Mouse (Mus musculus): ENCODE measurements at regions not wholly inside any gene's neighbourhood (a gene's known extent, or its start where the extent isn't known, plus 50 kb on each side); places are given as distances from the start of the nearest gene placed in this dataset.

- Histone ChIP-seq H3K4me1 (ENCODE audit: control insufficient read depth in 1 of 2, insufficient read depth in 2 of 2) (no peaks in the 10 kb centered on the region), H3K27ac (ENCODE audit: insufficient read depth, low read depth) (no peak overlapping the region), H3K9me3 (replicated peaks; ENCODE audit: low read length) (no peaks in the 10 kb centered on the region), H3K4me2 (ENCODE audit: insufficient read depth, low read depth, poor library complexity, severe bottlenecking) (no peak overlapping the region), H3K27me3 (replicated peaks) (no peaks in the 10 kb centered on the region), H3K4me3 (replicated peaks in 1 of 3; ENCODE audit: low read depth in 2 of 3, low read length in 2 of 3, poor library complexity in 1 of 3) (no peak overlapping the region), H3K36me3 (replicated peaks in 1 of 2; ENCODE audit: control insufficient read depth in 1 of 2, insufficient read depth in 1 of 2, low read length in 1 of 2) (no peaks in the 10 kb centered on the region), H3K79me2 (replicated peaks; ENCODE audit: control insufficient read depth, extremely low read depth, insufficient read depth, poor library complexity, severe bottlenecking) (no peaks in the 10 kb centered on the region), H3K9ac (ENCODE audit: insufficient read depth, low read depth) (no peak overlapping the region)
- in situ Hi-C loops (cut with MboI; ENCODE audit: low pct_ligation_motif_present, low pct_unique_long_range_greater_than_20kb, low sequenced_read_pairs): no loop called here
- dilution Hi-C loops (cut with MboI; ENCODE audit: extremely low pct_ligation_motif_present, extremely low pct_unique_long_range_greater_than_20kb, low sequenced_read_pairs): no loop called here
- DNase-seq (ENCODE audit: extremely low read depth): no peak
- no peak for TF ChIP-seq PAX5 (IDR thresholded peaks at IDR 0.05; ENCODE audit: low read length)
- no peak for TF ChIP-seq KAT2A (IDR thresholded peaks at IDR 0.05; ENCODE audit: insufficient replicate concordance, low read length)
- TF ChIP-seq TBP (conservative IDR thresholded peaks at IDR 0.05; ENCODE audit: low read depth, low read length): no peak
- TF ChIP-seq TCF12 (IDR thresholded peaks at IDR 0.05; ENCODE audit: low read depth, low read length): no peak
- no peak for TF ChIP-seq MYC (IDR thresholded peaks at IDR 0.05; ENCODE audit: low read depth, low read length)
- TF ChIP-seq POLR2A (IDR thresholded peaks at IDR 0.05; ENCODE audit: low read depth, low read length): no peak
- TF ChIP-seq BHLHE40 (IDR thresholded peaks at IDR 0.05; ENCODE audit: low read depth, low read length): no peak
- TF ChIP-seq CHD1 (IDR thresholded peaks at IDR 0.05; ENCODE audit: low read depth, low read length): no peak
- no peak for TF ChIP-seq NELFE (IDR thresholded peaks at IDR 0.05; ENCODE audit: low read depth, low read length)
- TF ChIP-seq MXI1 (IDR thresholded peaks at IDR 0.05; ENCODE audit: low read depth, low read length): no peak
- no peak for TF ChIP-seq E2F4 (IDR thresholded peaks at IDR 0.05; ENCODE audit: insufficient replicate concordance, low read depth, low read length)
- TF ChIP-seq RAD21 (IDR thresholded peaks at IDR 0.05; ENCODE audit: low read depth, low read length): no peak
- TF ChIP-seq CHD2 (IDR thresholded peaks at IDR 0.05; ENCODE audit: low read length): no peak
- no peak for TF ChIP-seq NRF1 (IDR thresholded peaks at IDR 0.05; ENCODE audit: low read depth, low read length)
- TF ChIP-seq JUN (IDR thresholded peaks at IDR 0.05; ENCODE audit: insufficient read depth, low read depth, low read length): no peak
- TF ChIP-seq SMC3 (IDR thresholded peaks at IDR 0.05; ENCODE audit: low read depth, low read length): no peak
- no peak for TF ChIP-seq USF1 (IDR thresholded peaks at IDR 0.05; ENCODE audit: low read depth, low read length)
These were observed 434.5 kb downstream of the Gm16223 start for GRCm38 (mm10) chr5:42502124-42502801.

- no peaks in the 10 kb centered on the region for H3K36me3 ChIP-seq (replicated peaks in 1 of 2; ENCODE audit: control insufficient read depth in 1 of 2, insufficient read depth in 1 of 2, low read length in 1 of 2)
- no peak overlapping the region for H3K4me3 ChIP-seq (replicated peaks in 1 of 3; ENCODE audit: low read depth in 2 of 3, low read length in 2 of 3, poor library complexity in 1 of 3)
- dilution Hi-C loops (cut with MboI; ENCODE audit: extremely low pct_ligation_motif_present, extremely low pct_unique_long_range_greater_than_20kb, low sequenced_read_pairs): no loop called here
These were observed 435.0 kb downstream of the Gm16223 start for GRCm38 (mm10) chr5:42502802-42503136.

More at GRCm38 (mm10) chr5:42502802-42503136, 435.0 kb downstream of the Gm16223 start:
- in situ Hi-C loops (cut with MboI; ENCODE audit: low pct_ligation_motif_present, low pct_unique_long_range_greater_than_20kb, low sequenced_read_pairs): no loop called here
- H3K4me2 ChIP-seq (ENCODE audit: insufficient read depth, low read depth, poor library complexity, severe bottlenecking): no peak overlapping the region
- H3K9me3 ChIP-seq (replicated peaks; ENCODE audit: low read length): no peaks in the 10 kb centered on the region
- H3K27ac ChIP-seq (ENCODE audit: insufficient read depth, low read depth): no peak overlapping the region
- no peaks in the 10 kb centered on the region for H3K4me1 ChIP-seq (ENCODE audit: control insufficient read depth in 1 of 2, insufficient read depth in 2 of 2)
- no peaks in the 10 kb centered on the region for H3K79me2 ChIP-seq (replicated peaks; ENCODE audit: control insufficient read depth, extremely low read depth, insufficient read depth, poor library complexity, severe bottlenecking)
- no peak for DNase-seq (ENCODE audit: extremely low read depth)
- TF ChIP-seq SMC3 (IDR thresholded peaks at IDR 0.05; ENCODE audit: low read depth, low read length) (no peak), POLR2A (IDR thresholded peaks at IDR 0.05; ENCODE audit: low read depth, low read length) (no peak), CHD2 (IDR thresholded peaks at IDR 0.05; ENCODE audit: low read length) (no peak), SIN3A (IDR thresholded peaks at IDR 0.05; ENCODE audit: low read length) (no peak), BHLHE40 (IDR thresholded peaks at IDR 0.05; ENCODE audit: low read depth, low read length) (no peak), ZMIZ1 (IDR thresholded peaks at IDR 0.05; ENCODE audit: low read depth, low read length) (no peak), MEF2A (IDR thresholded peaks at IDR 0.05; ENCODE audit: borderline replicate concordance, low read depth, low read length) (no peak), CTCF (conservative IDR thresholded peaks at IDR 0.05 in 1 of 2, IDR thresholded peaks at IDR 0.05 in 1 of 2; ENCODE audit: low read depth in 2 of 2, low read length in 2 of 2) (no peak), MAFK (IDR thresholded peaks at IDR 0.05; ENCODE audit: insufficient replicate concordance, low read length) (no peak), NELFE (IDR thresholded peaks at IDR 0.05; ENCODE audit: low read depth, low read length) (no peak), MAZ (IDR thresholded peaks at IDR 0.05; ENCODE audit: low read depth, low read length) (no peak)
- no peak overlapping the region for H3K9ac ChIP-seq (ENCODE audit: insufficient read depth, low read depth)
- H3K27me3 ChIP-seq (replicated peaks): no peaks in the 10 kb centered on the region
